Mouse (Mus musculus): ENCODE measurements at regions not wholly inside any gene's neighbourhood (a gene's known extent, or its start where the extent isn't known, plus 50 kb on each side); places are given as distances from the start of the nearest gene placed in this dataset.

GRCm38 (mm10) chr11:50547776-50548175 is 54.1 kb upstream of the Adamts2 start:
- DNase-seq (ENCODE audit: low read depth) = no peak

GRCm38 (mm10) chr11:50546456-50547144 is 55.3 kb upstream of the Adamts2 start:
- DNase-seq (ENCODE audit: low read depth) = no peak

DNA sequence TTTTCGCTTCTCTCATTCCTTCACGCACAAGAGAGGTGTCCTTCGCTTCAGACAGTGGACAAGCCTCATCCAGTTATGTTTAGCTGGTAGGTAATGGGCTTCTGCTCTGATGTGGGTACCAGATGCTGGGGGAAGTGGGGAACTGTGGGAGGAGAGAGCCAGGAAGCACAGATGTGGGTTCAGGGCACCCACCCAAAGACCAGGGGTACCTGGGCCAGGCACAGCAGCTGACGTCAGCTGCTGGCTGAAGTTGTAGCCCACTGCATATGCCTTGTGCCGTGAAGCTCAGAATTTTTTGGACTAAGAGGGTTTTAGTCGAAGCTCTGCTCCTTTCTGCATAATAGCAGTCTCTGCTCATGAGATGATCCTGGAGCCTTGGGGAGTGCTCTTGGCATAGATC is 56.5 kb upstream of the Adamts2 start:
- DNase-seq (ENCODE audit: low read depth) = no peak

GRCm38 (mm10) chr11:50540136-50540535 is 61.7 kb upstream of the Adamts2 start:
- no peak for DNase-seq (ENCODE audit: low read depth)

DNA sequence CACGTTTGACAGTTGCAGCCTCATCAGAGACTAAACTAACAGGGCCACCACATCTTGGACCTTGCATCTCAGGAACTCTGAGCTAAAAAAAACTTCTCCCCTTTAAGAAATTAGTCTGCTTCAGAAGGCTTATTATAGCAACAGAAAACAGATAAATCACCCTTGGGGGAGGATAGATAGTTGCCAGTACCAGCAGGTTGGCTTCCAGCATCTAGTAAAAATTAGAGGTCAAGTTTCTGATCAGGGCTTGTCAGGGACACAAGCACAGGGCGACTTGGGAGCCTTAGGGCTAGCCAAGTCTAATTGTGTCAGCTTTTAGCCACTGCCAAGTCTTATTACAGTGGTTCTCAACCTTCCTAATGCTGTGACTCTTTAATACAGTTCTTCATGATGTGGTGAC is 67.6 kb upstream of the Adamts2 start:
- no peak for DNase-seq (ENCODE audit: low read depth)

DNA sequence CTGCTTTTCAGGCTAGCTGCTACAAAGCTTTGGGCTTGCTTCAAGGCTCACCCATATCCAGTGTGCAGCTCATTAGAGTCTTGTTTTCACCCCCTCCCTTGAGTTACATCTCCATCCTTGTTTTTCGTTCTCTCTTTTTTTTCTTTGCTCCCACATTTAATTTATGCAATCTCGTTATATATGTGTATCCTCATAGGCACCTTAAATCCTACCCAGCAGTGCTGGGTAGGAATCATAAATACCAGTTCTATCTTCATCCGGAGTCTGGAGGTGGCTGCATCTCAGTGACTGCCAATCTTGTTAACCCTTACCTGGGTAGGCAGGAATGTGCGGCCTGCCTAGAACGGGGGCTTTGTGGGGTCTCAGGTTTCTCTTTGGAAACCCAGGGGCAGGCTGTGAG is 74.0 kb upstream of the Adamts2 start:
- no peak for DNase-seq (ENCODE audit: low read depth)

GRCm38 (mm10) chr11:50520162-50520561 is 81.7 kb upstream of the Adamts2 start:
- DNase-seq (ENCODE audit: low read depth) = no peak

GRCm38 (mm10) chr11:50507882-50508281 is 77.0 kb upstream of the Rufy1 start:
- DNase-seq (ENCODE audit: low read depth) = peak; percentile 9

GRCm38 (mm10) chr11:50507498-50507824 is 76.5 kb upstream of the Rufy1 start:
- no peak for DNase-seq (ENCODE audit: low read depth)

GRCm38 (mm10) chr11:50506820-50507497 is 76.0 kb upstream of the Rufy1 start:
- no peak for DNase-seq (ENCODE audit: low read depth)

DNA sequence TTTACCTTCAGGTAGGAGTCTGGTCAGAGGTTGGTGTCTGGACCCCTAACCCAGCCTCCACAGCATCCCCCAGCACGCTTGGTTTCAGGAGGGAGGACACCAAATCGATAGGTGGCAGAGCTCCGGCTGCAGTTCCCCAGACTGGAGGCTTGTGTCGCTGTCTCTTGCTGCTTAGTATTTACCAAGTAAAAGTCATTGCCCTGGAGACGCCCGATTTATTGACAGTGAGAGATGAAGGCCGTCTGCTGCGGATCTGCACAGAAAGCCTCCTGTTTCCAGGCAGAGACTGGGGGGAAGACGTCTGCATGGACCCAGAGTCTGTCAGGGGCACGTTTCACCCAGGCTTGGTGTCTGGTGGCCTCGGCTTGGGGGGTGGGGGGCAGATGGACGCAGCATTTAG is 70.4 kb upstream of the Rufy1 start:
- DNase-seq (ENCODE audit: low read depth) = no peak

- no peak for DNase-seq (ENCODE audit: low read depth)
Observed at GRCm38 (mm10) chr11:50493123-50493476, 62.2 kb upstream of the Rufy1 start.

GRCm38 (mm10) chr11:50492399-50493122 is 61.6 kb upstream of the Rufy1 start:
- no peak for DNase-seq (ENCODE audit: low read depth)

DNA sequence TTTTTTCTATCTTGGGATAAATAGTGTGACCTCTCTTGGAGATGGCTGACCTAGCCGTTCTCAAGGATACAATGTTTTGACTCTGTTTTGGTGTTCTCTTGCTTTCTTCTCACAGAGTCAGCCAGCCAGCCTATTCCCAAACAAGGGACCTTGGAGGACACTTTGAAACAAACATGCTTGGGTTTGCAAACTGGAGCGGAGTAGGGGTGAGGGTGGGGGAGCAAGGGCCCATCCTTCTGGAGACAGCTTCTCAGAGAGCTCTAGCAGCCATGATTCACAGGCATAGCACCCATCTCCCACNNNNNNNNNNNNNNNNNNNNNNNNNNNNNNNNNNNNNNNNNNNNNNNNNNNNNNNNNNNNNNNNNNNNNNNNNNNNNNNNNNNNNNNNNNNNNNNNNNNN is 52.9 kb upstream of the Rufy1 start:
- no peak for DNase-seq (ENCODE audit: low read depth)

- no peak for DNase-seq (ENCODE audit: low read depth)
Observed at GRCm38 (mm10) chr11:50483116-50483515, 52.2 kb upstream of the Rufy1 start.

- no peak for DNase-seq (ENCODE audit: low read depth)
Observed at GRCm38 (mm10) chr11:50482607-50483006, 51.7 kb upstream of the Rufy1 start.
